Mouse (Mus musculus) gastrocnemius, adult 2 months (tissue): ENCODE measurements around the gene Foxc2. TPM values are rescaled to one million over a fixed set of nuclear protein-coding genes. Genes with fewer than 3 reads are reported as not detected.

Source experiments
- DNase-seq: peaks from one replicate; pipeline ENCODE4 v3.0.0; 2022
- H3K27ac ChIP-seq: fragments of 200-600 bp; 2 replicates; pipeline ENCODE4 v1.8.1; 2022; ENCODE audit warnings: mild to moderate bottlenecking
- H3K4me3 ChIP-seq: fragments of 200-600 bp; 2 replicates; pipeline ENCODE4 v1.8.1; 2022; ENCODE audit warnings: mild to moderate bottlenecking, moderate library complexity
- CTCF ChIP-seq: fragments of 200-600 bp; IDR thresholded peaks from 2 replicates; pipeline ENCODE4 v1.8.1; 2022; ENCODE audit warnings: antibody characterized with exemption, mild to moderate bottlenecking, moderate library complexity
- intact Hi-C: fragments of 180-260 bp; cut with DNase I; formaldehyde crosslinking; loops from one replicate; pipeline ENCODE4 v1.15.1; 2025
- total RNA-seq, 2 experiments: library from RNA; stranded (reverse); gene quantifications; 2 replicates each; pipeline ENCODE4 v1.2.3; 2021

Foxc2 gene
- total RNA-seq, 2 experiments from 2014 or later, result 0.20 TPM

DNA sequence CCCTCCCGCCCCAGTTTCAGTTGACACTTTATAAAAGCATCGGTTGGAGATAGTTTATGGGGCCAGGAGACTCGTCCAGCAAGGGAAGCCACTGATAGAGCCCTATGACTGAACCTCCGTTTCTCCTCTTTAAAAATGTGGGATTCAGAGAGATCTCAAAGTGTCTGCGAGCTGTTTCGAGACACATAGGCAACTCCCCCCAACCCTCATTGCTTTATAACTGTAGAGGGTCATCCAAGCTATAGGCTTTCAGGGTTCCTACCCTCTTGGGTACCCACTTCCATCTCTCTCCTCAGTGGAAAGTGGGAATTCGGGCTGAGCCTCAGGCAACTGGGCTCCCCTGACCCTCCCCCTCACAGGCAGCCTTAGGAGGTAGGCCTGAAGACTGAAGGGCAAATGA, 34.6 kb upstream of the Foxc2 start:
- no peak overlapping the region for H3K4me3 ChIP-seq
- TF ChIP-seq CTCF, result no peak
- no peak overlapping the region for H3K27ac ChIP-seq
- intact Hi-C loops, result no loop called here
- no peak for DNase-seq

DNA sequence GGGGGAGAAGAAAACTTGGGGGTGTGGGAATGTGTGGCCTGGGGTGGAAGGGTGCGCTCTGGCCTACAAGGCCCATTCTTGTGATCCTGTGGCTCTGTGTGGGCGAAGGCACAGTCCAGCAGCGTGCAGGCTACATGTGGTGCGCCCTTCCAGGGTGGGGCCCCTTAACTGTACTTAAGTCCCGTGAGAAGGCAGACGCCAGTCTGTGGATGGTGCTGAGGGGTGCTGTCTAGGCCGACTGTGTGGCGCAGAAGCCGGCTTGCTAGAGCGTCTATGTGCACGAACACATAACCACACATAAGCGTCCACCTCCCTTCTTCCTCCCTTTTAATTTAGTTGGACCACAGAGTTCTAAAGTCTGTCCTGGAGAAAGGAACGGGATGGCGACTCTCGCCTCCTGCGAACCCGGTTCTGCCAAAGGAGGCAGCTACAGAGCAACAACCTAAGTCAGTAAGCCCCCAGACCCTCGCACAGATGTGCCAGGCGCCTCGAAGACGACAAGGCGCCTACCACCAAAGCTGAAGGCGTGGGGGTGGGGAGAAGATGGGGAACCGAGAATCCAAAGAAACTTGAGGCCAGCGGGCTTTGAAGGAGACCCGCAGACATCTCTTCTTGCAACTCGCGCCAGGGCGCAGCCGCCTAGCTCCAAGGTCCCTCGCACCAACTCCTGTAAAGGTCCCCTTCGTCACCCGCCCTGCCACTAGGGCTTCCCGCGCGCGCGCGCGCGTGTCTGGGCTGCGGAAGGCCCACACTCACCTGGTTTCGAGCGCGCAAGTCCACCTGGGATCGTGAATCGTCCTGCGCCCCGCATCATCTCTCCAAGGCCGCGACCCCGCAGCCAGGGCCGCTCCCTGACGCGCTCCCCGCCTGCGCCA, 33.5 kb upstream of the Foxc2 start:
- no peak overlapping the region for H3K27ac ChIP-seq

DNA sequence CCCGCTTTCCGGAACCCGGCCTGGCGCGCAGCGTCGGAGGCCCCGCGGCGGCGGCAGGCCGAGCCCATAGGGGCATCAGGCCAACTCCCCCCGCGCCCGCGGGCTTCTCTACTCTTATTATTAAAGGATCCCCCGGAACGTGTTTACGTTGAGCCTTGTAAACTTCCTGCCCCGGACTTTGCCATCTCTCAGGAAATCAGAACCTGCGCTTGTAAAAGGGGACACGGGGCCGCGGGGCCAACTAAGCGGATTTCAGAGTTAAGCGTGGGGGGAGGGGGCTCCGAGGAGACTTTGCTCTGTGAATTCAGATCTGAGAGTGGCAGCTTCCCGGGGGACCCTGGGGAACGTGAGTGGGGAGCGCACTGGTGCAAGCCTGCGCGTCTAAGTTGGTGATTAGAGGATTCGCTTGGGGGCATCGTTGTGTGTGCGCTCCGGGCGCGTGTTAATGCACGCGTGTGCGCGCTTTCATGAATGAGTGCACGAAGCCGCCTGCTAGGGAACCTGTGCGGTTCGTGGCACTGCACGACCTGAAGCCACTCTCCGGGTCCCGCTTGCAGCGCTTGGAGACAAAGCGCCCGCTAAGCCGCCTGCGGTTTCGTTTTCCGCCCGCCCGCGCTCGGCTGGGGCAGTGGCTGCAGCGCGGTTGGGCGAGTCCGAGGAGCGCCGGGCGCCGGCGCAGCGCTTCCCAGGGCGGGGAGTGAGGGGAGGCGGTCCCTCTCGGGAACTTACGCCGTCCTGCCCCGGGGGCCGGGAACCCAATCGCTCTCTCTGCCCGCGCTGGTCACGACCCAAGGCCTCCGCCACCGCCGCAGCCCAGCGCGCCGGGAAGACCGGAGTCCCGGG, 32.7 kb upstream of the Foxc2 start:
- intact Hi-C loops, result no loop called here
- TF ChIP-seq CTCF, result no peak
- peak overlapping the region; percentile 24; the same call in 1 of the 2 replicates for H3K27ac ChIP-seq
- peak; percentile 80 for DNase-seq
- H3K4me3 ChIP-seq, result peak overlapping the region; percentile 84

More for the DNA sequence above, 33.5 kb upstream of the Foxc2 start:
- H3K4me3 ChIP-seq, result peak overlapping the region; percentile 84
- TF ChIP-seq CTCF, result no peak
- no peak for DNase-seq
- intact Hi-C loops, result no loop called here

DNA sequence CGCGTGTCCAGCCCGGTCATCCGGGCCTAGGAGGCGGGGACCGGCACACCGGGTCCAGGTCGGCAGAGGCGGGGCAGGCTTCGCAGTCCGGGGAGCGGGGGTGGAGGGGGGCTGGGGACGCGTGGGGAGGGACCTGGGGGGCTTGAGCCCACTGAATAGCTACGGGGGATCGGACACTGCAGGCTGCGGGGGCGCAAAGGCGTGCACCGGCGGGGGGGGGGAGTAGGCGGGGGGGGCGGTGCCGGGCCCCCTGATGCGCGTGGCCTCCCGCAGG, 32.1 kb upstream of the Foxc2 start:
- DNase-seq, result no peak
- TF ChIP-seq CTCF, result no peak
- Histone ChIP-seq H3K4me3 (peak overlapping the region; percentile 84), H3K27ac (peak overlapping the region; percentile 24; the same call in 1 of the 2 replicates)
- intact Hi-C loops, result no loop called here

DNA sequence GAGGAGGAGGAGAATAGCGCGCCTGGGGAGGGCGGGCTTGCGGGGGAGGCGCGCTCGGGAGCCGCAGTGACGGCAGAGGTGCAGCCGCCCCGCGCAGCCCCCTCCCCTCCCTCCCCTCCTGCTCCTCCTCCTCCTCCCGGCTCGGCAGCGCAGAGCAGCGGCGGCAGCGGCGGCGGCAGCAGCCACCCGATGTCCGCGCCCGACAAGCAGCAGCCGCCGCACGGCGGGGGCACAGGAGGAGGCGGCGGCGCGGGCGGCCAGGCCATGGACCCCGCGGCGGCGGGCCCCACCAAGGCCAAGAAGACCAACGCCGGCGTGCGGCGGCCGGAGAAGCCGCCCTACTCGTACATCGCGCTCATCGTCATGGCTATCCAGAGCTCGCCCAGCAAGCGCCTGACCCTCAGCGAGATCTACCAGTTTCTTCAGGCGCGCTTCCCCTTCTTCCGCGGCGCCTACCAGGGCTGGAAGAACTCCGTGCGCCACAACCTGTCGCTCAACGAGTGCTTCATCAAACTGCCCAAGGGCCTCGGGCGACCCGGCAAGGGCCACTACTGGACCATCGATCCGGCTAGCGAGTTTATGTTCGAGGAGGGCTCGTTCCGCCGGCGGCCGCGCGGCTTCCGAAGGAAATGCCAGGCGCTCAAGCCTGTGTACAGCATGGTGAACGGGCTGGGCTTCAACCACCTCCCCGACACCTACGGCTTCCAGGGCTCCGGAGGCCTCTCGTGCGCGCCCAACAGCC, 31.6 kb upstream of the Foxc2 start, which contains the start of gene Foxf1:
Gene Foxf1, plus strand, starts transcription at position 177 of the 742 bp plus-strand sequence.
- intact Hi-C loops, result no loop called here
- no peak for TF ChIP-seq CTCF
- Histone ChIP-seq H3K4me3 (peak within 1 kb of the TSS; percentile 84), H3K27ac (peak within 1 kb of the TSS; percentile 24; the same call in 1 of the 2 replicates)
- peak; percentile 43 for DNase-seq

DNA sequence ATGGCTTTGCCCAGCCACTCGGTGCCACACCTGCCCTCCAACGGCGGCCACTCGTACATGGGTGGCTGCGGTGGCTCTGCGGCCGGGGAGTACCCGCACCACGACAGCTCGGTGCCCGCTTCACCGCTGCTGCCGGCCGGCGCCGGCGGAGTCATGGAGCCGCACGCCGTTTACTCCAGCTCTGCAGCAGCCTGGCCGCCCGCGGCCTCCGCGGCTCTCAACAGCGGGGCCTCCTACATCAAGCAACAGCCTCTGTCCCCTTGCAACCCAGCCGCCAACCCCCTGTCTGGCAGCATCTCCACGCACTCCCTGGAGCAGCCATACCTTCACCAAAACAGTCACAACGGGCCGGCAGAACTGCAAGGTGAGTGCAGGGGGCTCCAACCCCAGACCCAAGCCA, 31.0 kb upstream of the Foxc2 start:
- H3K4me3 ChIP-seq, result peak overlapping the region; percentile 84
- no peak for TF ChIP-seq CTCF
- DNase-seq, result no peak
- no peak overlapping the region for H3K27ac ChIP-seq
- intact Hi-C loops, result no loop called here

DNA sequence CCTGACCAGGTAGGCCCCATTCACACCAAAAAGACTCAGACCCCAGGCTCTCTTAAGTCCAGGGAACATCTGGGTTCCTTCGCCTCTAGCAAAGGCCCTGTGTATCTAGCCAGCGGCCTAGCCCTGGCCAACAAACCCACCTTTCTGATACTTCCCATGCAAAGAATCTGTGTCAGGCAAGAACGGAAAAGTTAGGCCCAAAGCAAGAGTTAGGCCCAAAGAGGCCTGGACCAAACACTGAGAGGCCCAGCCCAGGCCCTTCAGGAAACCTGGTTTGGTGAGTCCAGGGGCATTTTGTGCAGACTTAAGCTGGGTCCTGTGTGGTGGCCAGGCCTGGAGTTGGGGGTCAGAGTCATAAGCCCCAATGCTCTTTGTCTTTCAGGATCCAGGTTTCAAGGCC, 30.4 kb upstream of the Foxc2 start:
- intact Hi-C loops, result no loop called here
- H3K27ac ChIP-seq, result no peak overlapping the region
- DNase-seq, result no peak
- TF ChIP-seq CTCF, result no peak
- no peak overlapping the region for H3K4me3 ChIP-seq

DNA sequence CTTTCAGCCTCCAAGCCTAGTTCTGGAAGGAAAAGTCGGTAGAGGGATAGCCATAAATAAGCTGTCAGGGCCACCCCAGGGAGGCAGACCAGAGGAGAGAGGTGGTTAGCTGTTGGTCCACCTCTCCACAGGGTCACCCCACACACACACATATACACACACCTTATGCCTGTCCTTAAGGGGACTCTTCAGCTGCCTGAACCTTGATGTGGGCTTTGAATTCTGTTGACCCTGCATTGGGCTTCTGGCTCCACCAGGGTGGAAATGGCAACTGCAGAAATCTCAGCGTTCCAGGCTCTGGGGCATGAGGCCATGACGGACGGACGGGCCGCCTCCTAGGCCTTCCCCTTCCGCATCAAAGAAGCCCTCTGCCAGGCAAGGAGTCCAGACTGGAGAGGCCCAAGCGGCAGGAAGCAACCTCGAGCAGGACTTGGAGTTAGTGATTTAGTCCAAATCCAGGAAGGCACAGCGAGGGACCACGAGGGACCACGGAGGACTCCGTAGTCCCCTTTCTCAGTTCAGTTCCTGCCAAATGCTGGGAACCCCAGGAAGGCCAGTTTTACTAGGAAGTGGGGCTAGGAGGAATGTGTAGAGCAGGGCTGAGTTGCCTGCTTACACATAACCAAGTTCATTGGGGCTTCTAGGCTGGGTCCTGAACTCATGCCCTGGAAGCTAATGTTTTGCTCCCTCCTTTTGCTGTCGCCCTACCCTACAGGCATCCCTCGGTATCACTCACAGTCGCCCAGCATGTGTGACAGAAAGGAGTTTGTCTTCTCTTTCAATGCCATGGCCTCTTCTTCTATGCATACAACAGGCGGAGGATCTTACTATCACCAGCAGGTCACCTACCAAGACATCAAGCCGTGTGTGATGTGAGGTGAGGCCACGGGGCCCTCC, 29.7 kb upstream of the Foxc2 start:
- Histone ChIP-seq H3K4me3 (no peak overlapping the region), H3K27ac (no peak overlapping the region)
- no peak for DNase-seq
- intact Hi-C loops, result no loop called here
- TF ChIP-seq CTCF, result no peak

DNA sequence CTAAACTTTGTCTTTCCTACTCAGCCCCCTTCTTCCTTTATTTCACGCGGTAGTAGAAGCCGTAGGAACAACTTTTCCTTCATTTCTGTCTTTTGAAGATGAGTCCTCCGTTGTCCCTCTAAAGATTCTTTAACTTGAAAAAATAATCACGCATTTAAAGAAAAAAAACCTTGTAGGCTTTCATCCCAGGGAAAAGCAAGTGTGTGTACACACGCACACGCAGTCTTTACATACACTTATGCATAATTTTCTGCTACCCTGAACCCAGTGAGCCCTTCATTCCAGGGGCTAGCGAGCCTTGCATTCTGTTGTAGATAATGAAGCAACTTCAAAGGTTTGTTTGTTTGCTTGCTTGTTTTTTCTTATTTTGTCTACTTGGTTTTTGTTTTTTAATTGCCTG, 27.7 kb upstream of the Foxc2 start:
- intact Hi-C loops, result no loop called here
- no peak overlapping the region for H3K27ac ChIP-seq
- no peak for TF ChIP-seq CTCF
- no peak for DNase-seq
- H3K4me3 ChIP-seq, result no peak overlapping the region

DNA sequence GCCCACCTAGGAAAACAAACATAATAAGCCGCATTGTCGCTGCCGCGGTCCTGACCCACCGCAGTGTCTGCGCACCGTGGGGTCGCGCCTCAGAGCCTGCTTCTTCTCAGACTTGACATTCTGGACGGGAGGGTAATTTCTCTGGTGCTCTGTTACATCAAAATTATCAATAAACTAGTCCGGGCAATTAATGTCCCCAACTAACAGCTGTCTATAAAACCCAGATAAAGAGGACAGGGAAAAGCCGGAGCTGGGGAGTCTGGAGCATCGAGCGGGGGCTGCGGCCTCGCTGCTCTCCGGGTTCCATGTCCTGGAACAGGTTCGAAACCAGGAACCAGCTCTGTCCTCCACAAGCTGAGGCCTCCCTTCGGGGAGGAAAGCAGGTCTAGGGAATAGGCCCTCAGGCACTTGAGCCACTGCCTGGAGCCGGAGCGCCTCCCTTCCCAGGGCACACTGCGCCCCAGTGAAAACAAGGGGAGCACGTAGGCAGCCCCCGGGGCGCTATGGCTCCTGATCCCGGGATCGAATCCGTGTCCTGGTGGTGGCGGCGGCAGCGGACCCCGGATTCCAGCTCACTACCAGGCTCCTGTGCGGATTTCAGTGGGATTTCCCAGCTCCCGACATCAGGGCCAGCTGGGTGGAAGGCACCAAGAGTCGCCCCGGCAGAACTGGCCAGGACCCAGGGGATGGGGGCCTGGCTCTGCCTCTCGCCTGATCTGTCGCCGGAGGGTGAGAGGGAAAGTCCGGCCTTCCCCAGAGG, 26.9 kb upstream of the Foxc2 start:
- no peak for TF ChIP-seq CTCF
- no peak for DNase-seq
- H3K4me3 ChIP-seq, result no peak overlapping the region
- intact Hi-C loops, result no loop called here
- no peak overlapping the region for H3K27ac ChIP-seq
